ENCODE assay signal across 9 mouse cellular contexts in genomic region chr3:104349847-104350228, GRCm38 (mm10).
DNase-seq lines count a peak whose midpoint lies in the region; ATAC-seq and TF ChIP-seq lines count a peak whose summit lies in the region.
"Had no signal": no experiment of that assay in that cellular context is flagged by ENCODE, and none has a peak within 500 bp of the region (broad histone marks: within the 10 kb centered on the region; RNA-seq: fewer than 3 reads in every experiment).

No protein-coding gene starts in this region.

- peak; percentile 45 for ATAC-seq in forebrain, embryonic 11.5 days (replicated peaks; ENCODE audit: low FRiP score)
- no peak for ATAC-seq in forebrain, postnatal 0 days
- peak; percentile 45 for ATAC-seq in embryonic facial prominence, embryonic 14.5 days (ENCODE audit: low read depth)
- no peak; the same call in 1 of the 2 replicates for ATAC-seq in kidney, embryonic 14.5 days (ENCODE audit: low FRiP score, low TSS enrichment)
- ATAC-seq in lung, embryonic 16.5 days (ENCODE audit: low read depth) = peak; percentile 51

- H3K4me3 ChIP-seq in forebrain, embryonic 11.5 days (ENCODE audit: low read depth, low read length) = no peak overlapping the region
- no peak overlapping the region for H3K4me3 ChIP-seq in forebrain, postnatal 0 days (ENCODE audit: low read depth, low read length)
- H3K4me3 ChIP-seq in embryonic facial prominence, embryonic 14.5 days (ENCODE audit: low read depth, low read length) = no peak overlapping the region
- H3K4me3 ChIP-seq in kidney, embryonic 14.5 days (ENCODE audit: low read length) = no peak overlapping the region
- H3K4me3 ChIP-seq in lung, embryonic 16.5 days (ENCODE audit: low read length) = no peak overlapping the region

- H3K4me1 ChIP-seq in forebrain, embryonic 11.5 days (replicated peaks; ENCODE audit: control insufficient read depth, insufficient read depth, low read length) = peaks cover 11% of the 10 kb centered on the region
- 0 out of 2 replicates have a peak, but pooled peaks cover 4% of the 10 kb centered on the region for H3K4me1 ChIP-seq in forebrain, postnatal 0 days (ENCODE audit: insufficient read depth)
- H3K4me1 ChIP-seq in embryonic facial prominence, embryonic 14.5 days (ENCODE audit: control insufficient read depth, insufficient read depth, low read length) = peaks cover 25% of the 10 kb centered on the region
- peaks cover 23% of the 10 kb centered on the region for H3K4me1 ChIP-seq in kidney, embryonic 14.5 days (ENCODE audit: control insufficient read depth, insufficient read depth, low read length)
- peaks cover 17% of the 10 kb centered on the region for H3K4me1 ChIP-seq in lung, embryonic 16.5 days (replicated peaks; ENCODE audit: control insufficient read depth, insufficient read depth, low read length)

- peak overlapping the region; percentile 62; the same call in 1 of the 2 replicates for H3K27ac ChIP-seq in forebrain, embryonic 11.5 days (ENCODE audit: low read depth, low read length)
- H3K27ac ChIP-seq in forebrain, postnatal 0 days (ENCODE audit: low read depth, low read length) = no peak overlapping the region
- H3K27ac ChIP-seq in embryonic facial prominence, embryonic 14.5 days (replicated peaks; ENCODE audit: low read depth, low read length) = peak overlapping the region; percentile 54
- peak overlapping the region; percentile 1; the same call in 1 of the 2 replicates for H3K27ac ChIP-seq in kidney, embryonic 14.5 days (ENCODE audit: low read depth, low read length)
- peak overlapping the region; percentile 87 for H3K27ac ChIP-seq in lung, embryonic 16.5 days (ENCODE audit: low read length)
- H3K27ac ChIP-seq: macrophage had no signal

- no peaks in the 10 kb centered on the region for H3K9me3 ChIP-seq in forebrain, embryonic 11.5 days (ENCODE audit: control insufficient read depth, low read length)
- no peaks in the 10 kb centered on the region for H3K9me3 ChIP-seq in forebrain, postnatal 0 days (ENCODE audit: low read length)
- no peaks in the 10 kb centered on the region for H3K9me3 ChIP-seq in embryonic facial prominence, embryonic 14.5 days (ENCODE audit: control insufficient read depth, low read length)
- no peaks in the 10 kb centered on the region for H3K9me3 ChIP-seq in kidney, embryonic 14.5 days (ENCODE audit: control insufficient read depth, low read length)
- no peaks in the 10 kb centered on the region for H3K9me3 ChIP-seq in lung, embryonic 16.5 days (ENCODE audit: control insufficient read depth, low read length)

- H3K9ac ChIP-seq in forebrain, embryonic 11.5 days (ENCODE audit: low read length) = no peak overlapping the region
- H3K9ac ChIP-seq in forebrain, postnatal 0 days = no peak overlapping the region
- no peak overlapping the region for H3K9ac ChIP-seq in embryonic facial prominence, embryonic 14.5 days (ENCODE audit: low read depth, low read length)
- H3K9ac ChIP-seq in kidney, embryonic 14.5 days (ENCODE audit: low read depth, low read length) = no peak overlapping the region
- H3K9ac ChIP-seq in lung, embryonic 16.5 days (ENCODE audit: low read length) = 0 out of 2 replicates have a peak overlapping the region, but pooled peaks have one; percentile 16

- H3K27me3 ChIP-seq in forebrain, embryonic 11.5 days (ENCODE audit: control insufficient read depth, insufficient read depth, low read length) = no peaks in the 10 kb centered on the region
- H3K27me3 ChIP-seq in forebrain, postnatal 0 days (ENCODE audit: insufficient read depth, low read length) = no peaks in the 10 kb centered on the region
- H3K27me3 ChIP-seq in embryonic facial prominence, embryonic 14.5 days (replicated peaks; ENCODE audit: control insufficient read depth, insufficient read depth, low read length) = no peaks in the 10 kb centered on the region
- no peaks in the 10 kb centered on the region for H3K27me3 ChIP-seq in kidney, embryonic 14.5 days (ENCODE audit: control insufficient read depth, insufficient read depth, low read length)
- H3K27me3 ChIP-seq in lung, embryonic 16.5 days (ENCODE audit: control insufficient read depth, insufficient read depth, low read depth, low read length) = no peaks in the 10 kb centered on the region

- H3K36me3 ChIP-seq in forebrain, embryonic 11.5 days (ENCODE audit: control insufficient read depth, insufficient read depth, low read length) = no peaks in the 10 kb centered on the region
- H3K36me3 ChIP-seq in forebrain, postnatal 0 days (ENCODE audit: insufficient read depth) = no peaks in the 10 kb centered on the region
- no peaks in the 10 kb centered on the region for H3K36me3 ChIP-seq in embryonic facial prominence, embryonic 14.5 days (ENCODE audit: control insufficient read depth, insufficient read depth, low read length)
- H3K36me3 ChIP-seq in kidney, embryonic 14.5 days (ENCODE audit: control insufficient read depth, insufficient read depth, low read length) = no peaks in the 10 kb centered on the region
- no peaks in the 10 kb centered on the region for H3K36me3 ChIP-seq in lung, embryonic 16.5 days (ENCODE audit: control insufficient read depth, insufficient read depth, low read length)

- no peak for TF ChIP-seq CTCF in forebrain, postnatal 0 days (IDR thresholded peaks at IDR 0.05; ENCODE audit: low read depth)

- 51% methylated on average over 2 of the region's 2 CpGs for WGBS in forebrain, embryonic 11.5 days
- WGBS in forebrain, postnatal 0 days = 38% methylated on average over 2 of the region's 2 CpGs
- WGBS in embryonic facial prominence, embryonic 14.5 days = 72% methylated on average over 2 of the region's 2 CpGs
- WGBS in kidney, embryonic 14.5 days = 65% methylated on average over 2 of the region's 2 CpGs
- WGBS in lung, embryonic 16.5 days = 66% methylated on average over 2 of the region's 2 CpGs

- no peak overlapping the region for H3K4me2 ChIP-seq in forebrain, embryonic 11.5 days (ENCODE audit: low read depth, low read length, severe bottlenecking)
- no peak overlapping the region for H3K4me2 ChIP-seq in forebrain, postnatal 0 days (ENCODE audit: low read depth)
- no peak overlapping the region; the same call in 1 of the 2 replicates for H3K4me2 ChIP-seq in embryonic facial prominence, embryonic 14.5 days (ENCODE audit: low read depth, low read length)
- H3K4me2 ChIP-seq in kidney, embryonic 14.5 days (replicated peaks; ENCODE audit: low read depth, low read length) = no peak overlapping the region
- peak overlapping the region; percentile 12; the same call in 1 of the 2 replicates for H3K4me2 ChIP-seq in lung, embryonic 16.5 days (ENCODE audit: low read depth, low read length)

- peak; percentile 50 for DNase-seq in forebrain, embryonic 11.5 days (ENCODE audit: low spot score)
- DNase-seq in forebrain, postnatal 0 days = no peak
- peak; percentile 58 for DNase-seq in embryonic facial prominence, embryonic 14.5 days (ENCODE audit: low spot score)
- DNase-seq in embryo, embryonic 10.5 days (ENCODE audit: low spot score) = no peak
- DNase-seq in cerebellum, adult 11-12 months = no peak
- DNase-seq in retina, embryonic 14.5 days (ENCODE audit: low spot score) = no peak

Comparison
In these comparisons a context has a peak if more than half of its experiments do, and no peak if none do; other contexts are left out.
1. ATAC-seq: peak in forebrain, embryonic 11.5 days (single experiment), embryonic facial prominence, embryonic 14.5 days (single experiment) and lung, embryonic 16.5 days (single experiment); none in forebrain, postnatal 0 days (single experiment) and kidney, embryonic 14.5 days (single experiment).
2. DNase-seq: peak in forebrain, embryonic 11.5 days (single experiment) and embryonic facial prominence, embryonic 14.5 days (single experiment); none in forebrain, postnatal 0 days (single experiment), embryo, embryonic 10.5 days (single experiment), cerebellum, adult 11-12 months (single experiment) and retina, embryonic 14.5 days (single experiment).